Mouse (Mus musculus): ENCODE data around the gene Crebzf.

DNA sequence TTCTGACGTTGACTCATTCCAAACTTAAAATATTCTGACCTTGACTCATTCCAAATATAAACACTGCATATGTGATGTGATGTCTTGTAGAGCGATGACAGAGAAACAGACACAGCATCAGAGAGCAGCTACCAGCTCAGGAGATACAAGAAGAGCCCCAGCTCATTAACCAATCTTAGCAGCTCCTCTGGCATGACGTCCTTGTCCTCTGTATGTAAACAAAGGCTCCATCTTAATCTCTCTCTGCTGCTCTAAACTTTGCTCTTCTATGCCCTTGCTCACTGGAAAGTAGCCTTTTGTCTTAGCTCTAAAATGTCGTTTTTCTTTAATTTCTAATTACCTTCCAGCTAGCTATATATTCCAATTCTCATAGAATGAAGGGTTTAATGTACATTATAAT is 47.5 kb upstream of the Crebzf start:
- TF ChIP-seq CTCF (IDR thresholded peaks at IDR 0.05; ENCODE audit: low read depth, low read length) (no peak), POLR2AphosphoS5 (IDR thresholded peaks at IDR 0.05; ENCODE audit: insufficient replicate concordance, low read depth, low read length) (no peak), GATA1 (IDR thresholded peaks at IDR 0.05; ENCODE audit: borderline replicate concordance, low read length) (no peak), TAL1 (conservative IDR thresholded peaks at IDR 0.05; ENCODE audit: low read depth, low read length) (no peak)

All from G1E (cell line).